Mouse (Mus musculus): ENCODE results near the gene Akap1. TPM values are rescaled to one million over a fixed set of nuclear protein-coding genes. Genes with fewer than 3 reads are reported as not detected.

Gene Akap1
- polyA plus RNA-seq, 1 experiment = 25.4 TPM

- Histone ChIP-seq H3K4me3 (no peak overlapping the region), H3K4me2 (ENCODE audit: low read depth) (no peak overlapping the region), H3K36me3 (ENCODE audit: control insufficient read depth, insufficient read depth) (no peaks in the 10 kb centered on the region), H3ac (ENCODE audit: control insufficient read depth, insufficient read length) (no peak overlapping the region), H3K79me2 (ENCODE audit: control insufficient read depth, insufficient read depth) (no peaks in the 10 kb centered on the region), H3K27me3 (ENCODE audit: control insufficient read depth, insufficient read depth, insufficient read length) (no peaks in the 10 kb centered on the region)
- TF ChIP-seq TCF3 (IDR thresholded peaks at IDR 0.05; ENCODE audit: insufficient read length, low read depth) = no peak
- peak in 1 of 3 experiments; percentile 45 for TF ChIP-seq MYOD1 (IDR thresholded peaks at IDR 0.05; ENCODE audit: control insufficient read depth in 1 of 3, insufficient read length in 2 of 3, low read depth in 2 of 3)
- no peak for TF ChIP-seq POLR2AphosphoS2 (IDR thresholded peaks at IDR 0.05; ENCODE audit: insufficient read length, low read depth)
- TF ChIP-seq MYOG (IDR thresholded peaks at IDR 0.05; ENCODE audit: control insufficient read depth in 1 of 3, insufficient read depth in 1 of 3, insufficient read length in 2 of 3, low read depth in 2 of 3) = peak in 1 of 3 experiments; percentile 58
- TF ChIP-seq POLR2A (IDR thresholded peaks at IDR 0.05; ENCODE audit: insufficient read length, low read depth) = no peak
Observed at GRCm38 (mm10) chr11:88888996-88889395, 24.6 kb upstream of the Akap1 start.

GRCm38 (mm10) chr11:88884376-88885065 lies 20.1 kb upstream of the Akap1 start:
- H3K36me3 ChIP-seq (ENCODE audit: control insufficient read depth, insufficient read depth) = no peaks in the 10 kb centered on the region
- H3K27me3 ChIP-seq (ENCODE audit: control insufficient read depth, insufficient read depth, insufficient read length) = no peaks in the 10 kb centered on the region
- TF ChIP-seq E2F4 (IDR thresholded peaks at IDR 0.05; ENCODE audit: insufficient read depth) (no peak), USF1 (IDR thresholded peaks at IDR 0.05; ENCODE audit: low read depth) (no peak), CEBPB (IDR thresholded peaks at IDR 0.05; ENCODE audit: insufficient read depth, poor library complexity, severe bottlenecking) (no peak), TCF12 (IDR thresholded peaks at IDR 0.05; ENCODE audit: insufficient read depth, poor library complexity, severe bottlenecking) (no peak), POLR2A (IDR thresholded peaks at IDR 0.05; ENCODE audit: insufficient read length, low read depth) (no peak), POLR2AphosphoS2 (IDR thresholded peaks at IDR 0.05; ENCODE audit: insufficient read length, low read depth) (no peak), TCF3 (IDR thresholded peaks at IDR 0.05; ENCODE audit: insufficient read length, low read depth) (no peak), MYOG (IDR thresholded peaks at IDR 0.05; ENCODE audit: control insufficient read depth in 1 of 3, insufficient read depth in 1 of 3, insufficient read length in 2 of 3, low read depth in 2 of 3) (no peak), MYOD1 (IDR thresholded peaks at IDR 0.05; ENCODE audit: control insufficient read depth in 1 of 3, insufficient read length in 2 of 3, low read depth in 2 of 3) (no peak), REST (IDR thresholded peaks at IDR 0.05; ENCODE audit: insufficient read depth, insufficient read length) (no peak), SRF (IDR thresholded peaks at IDR 0.05; ENCODE audit: control insufficient read depth, insufficient read length, low read depth) (no peak), MAX (IDR thresholded peaks at IDR 0.05; ENCODE audit: low read depth) (no peak)
- H3ac ChIP-seq (ENCODE audit: control insufficient read depth, insufficient read length) = no peak overlapping the region
- no peak overlapping the region for H3K4me3 ChIP-seq
- no peak overlapping the region for H3K4me2 ChIP-seq (ENCODE audit: low read depth)
- no peaks in the 10 kb centered on the region for H3K79me2 ChIP-seq (ENCODE audit: control insufficient read depth, insufficient read depth)

- Histone ChIP-seq H3ac (ENCODE audit: control insufficient read depth, insufficient read length) (no peak overlapping the region), H3K79me2 (ENCODE audit: control insufficient read depth, insufficient read depth) (no peaks in the 10 kb centered on the region), H3K27me3 (ENCODE audit: control insufficient read depth, insufficient read depth, insufficient read length) (no peaks in the 10 kb centered on the region), H3K36me3 (ENCODE audit: control insufficient read depth, insufficient read depth) (no peaks in the 10 kb centered on the region), H3K4me3 (no peak overlapping the region), H3K4me2 (ENCODE audit: low read depth) (no peak overlapping the region)
- TF ChIP-seq USF1 (IDR thresholded peaks at IDR 0.05; ENCODE audit: low read depth) = no peak
- no peak for TF ChIP-seq POLR2AphosphoS2 (IDR thresholded peaks at IDR 0.05; ENCODE audit: insufficient read length, low read depth)
- TF ChIP-seq E2F4 (IDR thresholded peaks at IDR 0.05; ENCODE audit: insufficient read depth) = no peak
- no peak for TF ChIP-seq TCF3 (IDR thresholded peaks at IDR 0.05; ENCODE audit: insufficient read length, low read depth)
- no peak for TF ChIP-seq MYOG (IDR thresholded peaks at IDR 0.05; ENCODE audit: control insufficient read depth in 1 of 3, insufficient read depth in 1 of 3, insufficient read length in 2 of 3, low read depth in 2 of 3)
- TF ChIP-seq POLR2A (IDR thresholded peaks at IDR 0.05; ENCODE audit: insufficient read length, low read depth) = no peak
- TF ChIP-seq REST (IDR thresholded peaks at IDR 0.05; ENCODE audit: insufficient read depth, insufficient read length) = no peak
- TF ChIP-seq TCF12 (IDR thresholded peaks at IDR 0.05; ENCODE audit: insufficient read depth, poor library complexity, severe bottlenecking) = no peak
- TF ChIP-seq CEBPB (IDR thresholded peaks at IDR 0.05; ENCODE audit: insufficient read depth, poor library complexity, severe bottlenecking) = no peak
- no peak for TF ChIP-seq SRF (IDR thresholded peaks at IDR 0.05; ENCODE audit: control insufficient read depth, insufficient read length, low read depth)
- TF ChIP-seq MYOD1 (IDR thresholded peaks at IDR 0.05; ENCODE audit: control insufficient read depth in 1 of 3, insufficient read length in 2 of 3, low read depth in 2 of 3) = no peak
- TF ChIP-seq MAX (IDR thresholded peaks at IDR 0.05; ENCODE audit: low read depth) = no peak
Observed at GRCm38 (mm10) chr11:88878011-88878410, 13.6 kb upstream of the Akap1 start.

- peak overlapping the region; percentile 60 for H3K4me2 ChIP-seq (ENCODE audit: low read depth)
- H3ac ChIP-seq (ENCODE audit: control insufficient read depth, insufficient read length) = no peak overlapping the region
- H3K27me3 ChIP-seq (ENCODE audit: control insufficient read depth, insufficient read depth, insufficient read length) = no peaks in the 10 kb centered on the region
- no peaks in the 10 kb centered on the region for H3K79me2 ChIP-seq (ENCODE audit: control insufficient read depth, insufficient read depth)
- no peak overlapping the region for H3K4me3 ChIP-seq
- no peak for TF ChIP-seq E2F4 (IDR thresholded peaks at IDR 0.05; ENCODE audit: insufficient read depth)
- TF ChIP-seq REST (IDR thresholded peaks at IDR 0.05; ENCODE audit: insufficient read depth, insufficient read length) = no peak
- TF ChIP-seq POLR2A (IDR thresholded peaks at IDR 0.05; ENCODE audit: insufficient read length, low read depth) = no peak
- TF ChIP-seq USF1 (IDR thresholded peaks at IDR 0.05; ENCODE audit: low read depth) = no peak
- TF ChIP-seq MAX (IDR thresholded peaks at IDR 0.05; ENCODE audit: low read depth) = no peak
- no peak for TF ChIP-seq SRF (IDR thresholded peaks at IDR 0.05; ENCODE audit: control insufficient read depth, insufficient read length, low read depth)
- no peaks in the 10 kb centered on the region for H3K36me3 ChIP-seq (ENCODE audit: control insufficient read depth, insufficient read depth)
Observed at GRCm38 (mm10) chr11:88873667-88874030, 9.3 kb upstream of the Akap1 start.

All from myocyte (in vitro differentiated cells).